Mouse (Mus musculus): Measurements from ENCODE around the gene Mthfd2.
"Not testable (repeated sequence)": the region's sequence is repeated elsewhere in the genome, so short reads cannot be mapped to it uniquely, and the experiment has no call there.

The Mthfd2 gene

DNA sequence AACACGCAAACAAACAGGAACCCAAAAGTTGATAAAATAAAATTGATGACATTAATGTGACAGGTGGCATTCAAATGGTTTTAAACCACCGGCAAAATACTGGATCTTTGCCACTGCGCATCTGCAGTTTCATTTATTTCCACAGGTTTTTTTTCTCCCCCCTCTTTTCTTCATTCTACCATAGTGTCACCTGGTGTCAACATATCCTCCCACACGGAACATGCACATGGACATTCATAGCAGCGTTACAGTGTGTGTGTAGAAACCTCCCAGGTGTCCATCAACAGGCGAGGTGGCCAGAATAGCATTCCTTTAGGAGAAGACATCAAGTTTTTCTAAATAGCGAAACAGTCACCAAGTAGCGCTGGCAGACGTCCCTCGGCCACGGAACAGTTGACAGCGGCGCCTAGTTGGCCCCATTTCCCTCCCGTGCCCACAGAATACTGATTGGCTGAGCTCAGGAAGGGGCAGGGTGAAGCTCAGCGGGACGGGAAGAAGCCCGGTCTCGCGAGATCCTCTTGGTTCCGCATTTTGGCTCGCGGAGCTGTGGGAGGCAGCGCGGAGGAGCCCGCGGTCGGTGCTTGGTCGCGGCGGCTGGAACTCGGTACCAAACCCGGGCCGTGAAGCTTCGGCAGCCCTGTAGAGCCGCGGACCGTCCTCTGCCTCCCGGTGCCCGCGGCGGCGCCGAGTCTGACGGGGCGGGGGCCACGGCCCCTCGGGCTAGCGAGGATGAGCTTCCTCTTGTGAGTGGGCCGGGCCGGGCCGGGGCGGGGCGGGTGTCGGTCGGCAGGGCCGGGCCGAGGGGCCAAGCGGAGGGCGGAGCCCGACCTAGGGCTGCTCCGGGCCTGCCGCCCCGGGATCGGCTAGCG lies at the start of gene Mthfd2, which contains the start of gene Mob1a:
TSS of gene Mthfd2 (minus strand) at position 384 of the 869 bp plus-strand sequence.
TSS of gene Mob1a (plus strand) at position 492 of the 869 bp plus-strand sequence.
- peak; percentile 97 for DNase-seq (ENCODE audit: low read depth, low spot score)

DNA sequence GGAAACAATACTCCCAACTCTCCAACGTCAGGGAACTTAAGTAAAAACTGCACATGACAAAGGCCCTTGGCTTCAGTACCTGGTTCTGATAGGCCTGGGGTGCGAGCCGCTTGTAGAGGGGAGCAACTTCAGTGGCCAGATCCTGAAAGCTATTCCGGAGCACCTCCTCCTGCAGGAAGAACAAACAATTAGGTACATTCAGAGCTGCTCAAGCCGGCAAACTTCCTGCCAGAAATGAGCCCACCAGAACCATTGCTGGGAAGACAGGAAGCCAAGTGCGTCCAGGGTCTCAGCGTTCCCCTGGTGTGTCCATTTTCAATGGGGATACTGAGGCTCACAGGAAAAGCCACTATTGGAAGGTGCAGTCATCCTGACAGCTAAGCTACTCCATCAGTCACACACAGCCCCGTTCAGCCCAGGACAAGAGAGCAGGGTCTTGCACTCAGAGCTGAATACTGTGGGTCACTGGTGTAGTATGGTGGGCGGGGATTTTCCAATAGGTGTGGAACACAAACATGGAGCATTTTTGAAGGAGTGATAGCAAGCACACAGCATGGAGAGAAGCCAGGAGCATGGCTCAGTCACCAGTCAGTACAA lies 48.1 kb upstream of the Mthfd2 start:
- no peak for DNase-seq (ENCODE audit: low read depth, low spot score)

DNA sequence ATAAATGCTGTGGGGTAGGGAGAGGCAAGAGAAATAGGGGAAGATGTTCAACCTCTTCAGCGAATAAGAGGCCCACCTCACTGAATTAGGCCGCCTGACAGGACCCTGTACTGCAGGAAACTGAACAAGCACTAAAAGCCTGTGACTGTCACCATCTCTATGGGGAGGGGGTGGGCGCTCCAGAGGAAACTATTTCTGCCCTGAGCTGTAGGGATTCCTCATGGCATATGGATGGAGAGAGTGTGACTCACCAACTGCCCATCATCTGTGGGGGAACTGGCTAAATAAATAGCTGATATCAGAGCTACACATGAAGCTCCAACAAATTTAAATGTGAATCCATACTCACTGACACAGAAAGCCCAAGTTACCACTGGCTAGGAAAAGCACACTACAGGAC lies 45.6 kb upstream of the Mthfd2 start:
- DNase-seq (ENCODE audit: low read depth, low spot score) = no peak

DNA sequence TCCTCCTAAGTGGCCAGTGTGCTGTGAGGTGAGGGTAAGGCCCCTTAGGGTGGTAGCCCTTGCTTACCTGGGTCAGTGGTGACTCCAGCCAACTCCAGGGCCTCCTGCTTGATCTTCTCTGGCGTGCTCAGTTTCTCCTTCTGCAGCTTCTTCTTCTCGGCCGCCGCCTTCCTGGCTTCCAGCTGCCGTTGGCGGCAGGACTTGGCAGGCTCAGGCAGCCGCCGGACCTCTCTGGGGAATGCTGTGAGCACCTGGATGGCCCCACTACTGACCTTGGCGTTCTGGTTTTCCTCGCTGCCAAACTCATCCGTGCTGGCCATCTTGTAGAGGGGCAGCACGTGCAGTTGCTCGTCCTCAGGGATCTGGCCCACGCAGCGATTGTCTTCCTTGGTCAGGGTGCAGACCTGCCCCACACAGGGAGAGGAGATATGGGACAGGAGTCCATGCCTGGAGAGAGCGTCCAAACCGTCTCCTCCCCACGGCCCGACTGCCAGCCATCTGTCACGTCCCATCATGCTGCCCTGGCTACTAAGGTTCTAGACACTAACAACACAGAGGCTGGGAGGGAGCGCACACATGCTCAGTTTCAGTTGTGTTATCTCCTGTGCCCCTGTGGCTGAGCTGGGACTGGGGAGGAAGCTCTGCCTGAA lies 44.7 kb upstream of the Mthfd2 start:
- DNase-seq (ENCODE audit: low read depth, low spot score) = no peak

DNA sequence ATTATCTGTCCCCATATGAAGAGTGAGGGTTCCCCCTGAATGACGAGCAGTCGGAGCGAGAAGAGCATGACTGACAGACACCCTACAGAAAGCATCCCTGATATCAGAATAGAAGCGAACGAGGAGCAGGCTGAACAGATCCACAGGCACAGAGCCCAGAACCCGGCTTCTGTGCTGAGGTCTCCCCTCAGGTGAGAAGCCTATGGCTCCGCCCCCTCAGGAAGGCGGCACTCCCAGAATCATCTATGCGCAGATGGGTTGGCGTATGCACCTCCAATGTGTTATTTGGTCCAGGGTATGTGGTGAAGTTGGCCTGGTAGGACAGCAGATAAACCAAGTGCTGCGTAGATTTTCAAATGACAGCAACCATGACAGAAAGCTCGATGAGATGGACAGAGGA lies 37.4 kb upstream of the Mthfd2 start:
- no peak for DNase-seq (ENCODE audit: low read depth, low spot score)

DNA sequence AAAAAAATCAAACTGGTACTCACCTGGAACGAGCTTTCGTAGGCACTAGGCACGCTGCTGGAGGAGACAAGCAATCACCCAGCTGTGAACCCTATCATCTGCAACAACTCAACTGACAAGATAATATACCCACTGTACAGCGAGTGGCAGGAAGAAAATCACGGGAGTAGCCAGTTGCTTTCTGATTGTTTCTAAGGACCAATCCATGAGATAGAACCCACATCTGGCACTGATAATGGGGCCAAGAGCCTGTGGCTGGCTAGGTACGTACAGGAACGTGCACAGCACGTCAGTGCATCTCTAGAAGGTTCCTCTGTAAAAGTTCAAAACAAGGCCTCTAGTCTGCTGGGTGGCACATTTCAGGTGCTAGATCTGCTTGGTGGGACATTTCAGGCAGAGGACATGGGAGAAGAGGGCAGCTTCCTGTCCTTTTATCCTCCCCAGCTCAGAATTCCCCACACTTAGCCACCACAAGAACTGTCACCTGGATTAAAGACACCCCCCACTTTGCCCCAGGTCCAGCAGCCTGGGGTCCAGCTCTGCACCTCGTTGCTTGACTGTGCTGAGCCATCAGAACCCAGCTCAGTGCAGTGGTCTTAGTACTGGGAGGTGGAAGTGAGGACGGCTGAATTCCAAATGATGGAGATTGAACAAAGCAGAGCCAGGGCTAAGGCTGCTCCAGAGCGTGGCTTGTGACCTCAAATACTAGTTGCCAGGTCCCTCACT lies 36.0 kb upstream of the Mthfd2 start:
- DNase-seq (ENCODE audit: low read depth, low spot score) = no peak

DNA sequence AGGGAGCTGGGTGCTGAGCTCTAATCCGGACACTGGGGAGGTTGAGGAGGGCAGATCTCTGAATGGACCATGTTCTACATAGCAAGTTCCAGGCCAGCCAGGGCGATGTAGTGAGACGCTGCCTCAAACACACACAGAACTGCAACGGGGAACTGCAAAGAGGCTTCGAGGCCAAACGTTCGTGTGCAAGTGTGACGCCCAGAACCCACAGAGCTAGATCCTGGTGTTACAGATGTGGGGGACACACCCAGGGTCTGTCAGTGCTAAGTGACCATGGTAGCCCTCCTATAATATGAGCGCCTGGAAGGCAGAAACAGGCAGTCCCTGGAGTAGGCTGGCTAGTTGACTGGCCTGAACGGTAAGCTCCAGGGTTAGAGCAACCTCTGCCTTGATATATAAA lies 31.7 kb upstream of the Mthfd2 start:
- DNase-seq (ENCODE audit: low read depth, low spot score) = no peak

DNA sequence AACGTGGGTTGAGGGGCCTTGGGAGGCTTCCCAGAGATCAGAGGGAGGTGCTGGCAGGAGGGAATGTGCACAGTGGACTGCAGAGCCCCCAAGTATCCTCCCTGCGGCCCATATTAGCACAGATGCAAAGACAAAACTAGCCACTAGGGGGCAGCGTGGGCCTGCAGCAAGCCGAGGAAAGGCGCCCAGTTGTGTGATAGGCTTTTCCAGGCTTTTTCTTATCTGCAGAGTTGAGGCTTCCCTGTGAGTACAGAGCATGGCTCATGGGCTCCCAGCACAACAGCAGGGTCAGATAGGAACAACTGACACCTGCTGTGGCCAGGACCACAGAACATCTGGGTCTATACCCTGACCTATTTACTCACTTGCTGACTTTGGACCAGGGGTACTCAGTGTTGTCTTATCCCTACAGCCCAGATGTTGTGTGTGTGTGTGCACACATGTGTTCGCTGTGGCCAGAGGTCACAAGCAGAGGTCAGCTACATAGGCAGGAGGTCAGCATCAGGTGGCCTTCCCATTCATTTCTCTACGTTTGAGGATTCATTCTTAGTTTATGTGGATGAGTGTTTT lies 30.9 kb upstream of the Mthfd2 start:
- peak; percentile 83 for DNase-seq (ENCODE audit: low read depth, low spot score)

DNA sequence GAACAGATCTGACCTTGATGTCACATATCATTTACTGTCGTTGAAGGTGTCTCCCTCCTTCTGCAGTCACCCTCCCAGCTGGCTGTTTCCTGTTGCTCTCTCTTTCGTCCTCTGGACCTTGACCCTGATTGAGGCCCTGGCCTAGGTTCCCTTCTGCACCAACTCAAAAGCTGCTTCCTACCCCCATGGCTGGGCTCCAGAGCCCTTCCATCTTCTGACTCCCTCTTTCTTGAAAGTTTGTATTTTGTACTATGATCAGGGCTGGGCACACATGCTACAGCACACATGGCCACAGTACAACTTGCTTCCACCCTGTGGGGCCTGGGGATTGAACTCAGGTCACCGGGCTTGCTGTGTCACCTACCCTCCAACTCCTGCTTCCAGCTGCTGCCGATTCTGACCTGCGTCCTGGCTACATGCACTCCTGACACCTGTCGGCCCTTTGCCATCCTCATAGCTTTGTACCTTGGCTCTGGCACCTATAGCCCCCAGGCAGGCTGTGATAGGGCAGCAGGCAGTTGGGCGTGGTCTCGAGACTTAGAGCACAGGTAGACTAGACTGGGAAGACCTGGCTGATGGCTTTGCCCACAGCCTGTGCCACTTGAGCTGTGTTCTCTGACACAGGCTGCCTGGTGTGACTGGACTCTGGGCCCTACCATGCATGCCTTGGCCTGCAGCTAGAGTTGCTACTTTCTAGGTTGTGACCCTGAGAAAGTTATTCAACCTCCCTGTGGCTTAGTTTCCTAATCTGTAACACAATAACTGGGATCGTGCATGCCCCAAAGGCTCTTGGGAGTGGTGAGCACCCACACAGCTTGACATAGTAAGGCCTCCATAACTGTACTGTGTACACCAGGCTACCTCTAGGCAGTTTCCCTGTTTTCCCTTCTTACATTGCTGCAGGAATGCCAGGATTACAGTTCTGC lies 29.4 kb upstream of the Mthfd2 start:
- no peak for DNase-seq (ENCODE audit: low read depth, low spot score)

DNA sequence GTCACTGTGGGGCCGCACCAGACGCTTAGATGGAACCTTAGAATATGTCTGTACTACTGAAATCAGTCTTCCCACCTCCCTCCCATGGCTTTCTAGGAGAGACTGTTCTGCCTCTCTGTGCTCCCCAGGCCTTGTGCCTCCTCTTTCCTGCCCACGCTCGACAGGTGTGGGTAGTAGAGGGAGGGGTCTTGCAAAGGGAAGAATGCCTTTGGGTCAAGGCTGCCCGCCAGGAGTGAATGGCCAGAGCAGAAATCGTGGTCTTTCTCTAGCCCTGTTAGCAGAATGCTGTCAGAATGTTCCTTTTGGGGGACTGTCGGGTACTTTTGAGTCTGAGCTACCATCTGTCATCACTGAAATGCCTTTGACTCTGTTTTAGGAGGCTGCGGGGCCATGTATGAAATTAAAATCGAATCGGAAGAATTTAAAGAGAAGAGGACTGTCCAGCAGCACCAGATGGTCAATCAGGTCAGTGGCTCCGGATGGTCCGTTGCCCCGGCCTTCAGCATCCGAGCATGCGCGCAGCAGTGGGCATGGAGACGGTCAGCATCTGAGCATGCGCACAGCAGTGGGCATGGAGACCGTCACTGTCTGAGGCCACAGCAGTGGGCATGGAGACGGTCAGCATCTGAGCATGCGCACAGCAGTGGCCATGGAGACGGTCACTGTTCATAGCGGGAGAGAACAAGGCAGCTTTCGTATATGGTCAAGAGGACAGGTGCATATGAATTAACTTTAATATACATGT lies 27.1 kb upstream of the Mthfd2 start:
- DNase-seq (ENCODE audit: low read depth, low spot score) = no peak

DNA sequence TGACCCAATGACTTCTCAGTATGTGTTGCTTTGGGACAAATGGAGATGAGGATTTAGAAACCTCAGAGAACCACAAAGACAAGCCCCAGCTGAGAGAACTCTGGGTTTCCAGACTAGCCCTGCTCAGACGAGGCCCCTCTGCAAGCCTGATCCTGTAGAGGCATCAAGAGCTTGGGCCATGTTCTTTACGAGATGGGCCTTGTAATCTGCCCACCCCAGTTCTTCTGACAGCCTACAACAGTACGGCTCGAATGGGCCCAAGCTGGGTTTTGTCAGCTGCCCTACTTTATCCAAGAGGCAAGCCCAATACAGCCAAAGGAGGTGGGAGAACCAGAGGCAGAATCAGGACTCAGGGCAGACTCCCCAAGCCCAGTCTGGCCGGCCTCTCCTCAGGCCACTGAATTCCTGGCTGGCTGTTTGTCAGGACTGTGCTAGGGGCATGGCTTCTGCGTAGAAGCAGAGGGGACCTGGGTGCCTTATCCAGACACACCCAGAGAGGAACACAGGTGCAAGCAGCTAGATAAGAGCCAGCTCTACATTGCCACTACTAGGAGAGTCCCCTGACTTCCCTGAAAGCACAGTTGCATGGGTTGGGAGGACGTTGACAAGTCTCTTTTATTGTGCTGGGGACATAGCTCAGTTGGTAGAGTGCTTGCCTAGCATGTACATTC lies 25.9 kb upstream of the Mthfd2 start:
- DNase-seq (ENCODE audit: low read depth, low spot score) = no peak

DNA sequence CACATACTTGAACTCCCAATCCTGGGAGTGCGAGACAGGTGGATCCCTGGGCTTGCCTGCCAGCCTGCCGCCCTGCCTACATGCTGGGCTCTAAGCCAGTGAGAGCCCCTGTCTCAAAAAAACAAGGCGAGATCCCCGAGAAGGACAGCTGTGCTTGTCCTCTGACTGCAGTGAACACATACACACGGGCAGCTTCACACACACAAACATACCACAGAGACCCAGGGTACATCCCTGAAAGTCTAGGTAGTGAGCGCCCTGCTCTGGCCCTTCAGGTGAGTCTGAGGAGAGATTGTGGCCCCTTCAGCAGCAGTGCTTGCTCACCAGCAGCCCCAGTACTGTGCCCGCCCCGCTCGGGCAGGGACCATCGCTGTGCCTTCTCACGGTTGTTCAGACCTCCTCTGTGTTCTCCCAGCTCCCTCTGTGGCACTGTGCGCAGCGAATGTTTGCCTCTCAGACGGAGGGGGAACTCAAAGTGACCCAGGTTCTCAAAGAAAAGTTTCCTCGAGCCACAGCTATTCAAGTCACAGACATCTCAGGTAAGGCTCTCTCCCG lies 25.2 kb upstream of the Mthfd2 start:
- DNase-seq (ENCODE audit: low read depth, low spot score) = no peak

DNA sequence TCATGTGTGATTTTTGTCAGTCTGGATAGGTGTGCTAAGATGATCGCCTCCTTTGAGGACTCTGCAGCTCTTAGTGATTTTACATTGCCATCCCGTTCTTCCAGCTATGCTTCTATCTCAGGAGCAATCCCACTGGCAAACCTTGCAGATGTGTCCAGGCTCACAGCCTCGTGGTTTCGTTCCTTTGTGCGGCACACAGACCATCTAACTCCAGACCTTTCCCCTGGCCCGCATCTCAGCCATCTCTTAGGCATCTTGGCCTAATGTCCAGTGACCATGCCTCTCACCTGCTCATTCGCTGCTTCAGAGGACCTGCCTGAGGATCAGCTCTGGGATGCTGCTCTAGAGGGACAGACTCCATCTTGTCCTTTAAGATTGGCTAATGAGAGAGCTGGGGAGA lies 24.5 kb upstream of the Mthfd2 start:
- no peak for DNase-seq (ENCODE audit: low read depth, low spot score)

DNA sequence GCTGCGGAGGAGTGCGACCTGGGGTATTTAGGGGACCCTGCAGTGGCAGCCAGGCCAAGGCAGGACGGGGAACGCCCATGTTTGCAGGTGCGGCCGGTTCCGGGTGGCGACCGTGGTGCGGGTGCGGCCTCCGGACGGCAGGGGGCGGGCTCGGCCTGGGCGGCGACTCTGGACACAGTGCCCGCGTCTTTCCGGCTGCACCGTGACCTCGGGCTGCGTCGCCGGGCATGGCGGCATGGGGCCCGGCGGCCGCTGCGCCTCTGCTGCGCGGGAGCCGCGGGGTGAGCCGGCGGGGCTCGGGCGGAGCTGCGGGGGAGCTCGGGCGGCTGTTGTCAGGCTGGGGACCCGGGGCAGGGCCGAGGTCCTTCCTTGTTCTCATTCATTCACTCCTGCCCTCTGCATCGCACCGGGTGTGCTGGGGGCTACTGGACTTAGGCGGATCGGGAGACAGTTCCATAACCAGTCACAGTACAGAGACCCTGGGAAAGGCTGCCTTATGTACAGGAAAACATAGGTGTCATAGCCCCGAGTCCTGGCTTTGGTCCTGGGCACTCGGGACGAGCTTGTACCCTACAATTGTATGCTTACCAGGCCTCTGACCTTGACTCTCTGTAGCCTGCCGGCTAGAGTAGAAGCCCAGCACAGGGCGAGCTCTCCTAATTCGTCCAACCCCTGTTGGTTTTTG lies 23.7 kb upstream of the Mthfd2 start:
- peak; percentile 91 for DNase-seq (ENCODE audit: low read depth, low spot score)

DNA sequence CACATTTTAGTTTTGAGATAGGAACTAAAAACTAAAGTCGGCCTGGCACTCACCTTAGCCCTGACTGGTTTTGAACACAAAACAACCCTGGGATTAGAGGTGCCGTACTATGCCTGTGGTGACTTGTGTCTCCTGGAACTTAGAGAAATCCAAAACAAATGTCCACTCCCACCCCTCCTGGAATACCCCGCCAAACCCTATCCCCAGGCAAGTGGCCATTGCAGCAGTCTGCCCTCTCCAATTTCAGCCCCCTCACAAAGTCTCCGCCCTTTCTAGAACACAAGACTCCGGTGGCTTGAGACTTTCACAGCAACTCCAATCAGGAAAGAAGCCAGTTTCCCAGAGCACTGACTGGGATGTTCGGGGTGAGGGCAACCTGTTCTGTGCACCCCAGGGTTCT lies 23.2 kb upstream of the Mthfd2 start, which contains the start of gene Bola3:
TSS of gene Bola3 (plus strand) at position 275 of the 400 bp plus-strand sequence.
- DNase-seq (ENCODE audit: low read depth, low spot score) = no peak

DNA sequence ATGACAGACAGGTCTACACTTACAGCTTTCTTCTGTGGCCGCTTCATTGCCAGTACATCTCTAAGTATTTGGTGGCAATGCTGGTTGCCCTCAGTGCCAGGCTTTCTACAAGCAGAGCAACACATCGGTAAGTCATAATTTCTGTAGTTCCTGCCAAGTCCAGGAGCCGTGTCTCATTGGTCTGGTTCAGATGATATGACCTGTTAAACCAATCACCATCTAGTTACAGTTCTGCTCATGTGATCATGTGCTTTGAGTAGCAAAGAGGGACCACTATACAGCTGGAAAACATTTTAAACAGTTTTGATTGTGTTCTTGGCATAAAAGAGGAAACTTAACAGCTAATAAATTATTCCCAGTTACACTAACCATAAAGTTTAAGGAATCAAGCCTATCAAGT lies 22.2 kb upstream of the Mthfd2 start:
- no peak for DNase-seq (ENCODE audit: low read depth, low spot score)

DNA sequence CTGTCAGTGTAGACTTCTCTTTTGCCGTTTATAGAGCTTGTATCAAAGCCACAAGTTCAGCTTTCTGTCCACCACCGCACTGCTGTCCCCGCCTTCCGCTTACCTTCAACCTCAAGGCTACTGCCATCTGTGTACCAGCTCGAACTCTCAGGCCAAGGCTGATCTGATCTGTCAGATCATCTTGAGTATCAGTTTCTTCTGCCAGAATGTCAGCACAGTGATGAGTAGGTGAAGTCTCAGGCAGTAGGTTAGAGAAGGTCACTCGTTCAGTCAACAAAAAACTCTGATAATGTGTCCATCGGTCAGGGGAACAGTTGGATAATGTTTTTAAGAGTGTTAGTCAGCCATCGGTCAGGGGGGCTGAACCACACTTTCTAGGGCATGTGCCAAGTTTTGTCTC lies 19.6 kb upstream of the Mthfd2 start:
- not testable (repeated sequence) for DNase-seq (ENCODE audit: low read depth, low spot score)

DNA sequence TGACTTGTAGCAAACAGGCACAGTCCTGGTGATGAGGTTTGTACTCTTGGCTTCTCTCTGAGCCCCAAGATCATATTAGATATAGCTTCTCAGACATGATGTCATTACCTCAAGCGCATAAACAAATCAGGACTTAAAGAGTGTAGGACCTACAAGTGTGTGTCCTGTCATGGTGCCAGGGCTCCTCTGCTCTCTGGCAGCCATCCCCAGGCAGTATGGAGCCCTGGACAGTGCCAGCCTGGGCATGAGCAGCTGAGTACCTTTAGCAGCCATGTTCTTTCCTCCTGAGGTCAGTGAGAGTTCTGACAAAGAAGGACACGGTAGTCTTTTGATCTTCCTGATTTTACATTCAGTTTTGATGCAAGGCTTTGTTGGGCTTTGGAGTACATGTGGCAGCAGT lies 17.2 kb upstream of the Mthfd2 start:
- no peak for DNase-seq (ENCODE audit: low read depth, low spot score)
